Mouse (Mus musculus) ES-CJ7 (cell line): Measurements from ENCODE around the gene Gm7544.
A peak's percentile ranks its signal among the peaks of the same experiment; 100 is the strongest.
"Not testable (repeated sequence)": the region's sequence is repeated elsewhere in the genome, so short reads cannot be mapped to it uniquely, and the experiment has no call there.

Experiments
- DNase-seq: peaks from one replicate; pipeline ENCODE4 v3.0.0; 2011; ENCODE audit warnings: low read depth, low spot score

The Gm7544 gene

DNA sequence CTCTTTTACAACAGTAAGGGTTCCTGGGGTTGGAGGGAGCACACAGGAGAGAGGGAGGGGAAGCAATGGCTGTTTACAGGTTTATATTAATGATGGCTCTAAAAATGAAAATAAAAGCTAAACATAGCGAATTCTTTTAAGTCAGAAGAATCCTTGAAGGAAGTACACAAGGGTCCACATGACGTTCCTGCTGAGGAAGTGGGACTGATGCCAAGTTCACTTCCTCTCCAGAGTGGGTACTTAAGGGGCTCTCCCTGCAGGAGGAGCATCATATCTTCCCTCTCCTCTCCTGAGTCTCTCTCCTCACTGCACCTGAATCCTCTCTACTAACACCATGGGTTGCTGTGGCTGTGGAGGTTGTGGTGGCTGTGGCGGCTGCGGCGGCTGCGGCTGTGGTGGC lies 31.2 kb downstream of the Gm7544 start, which contains the start of gene A030014E15Rik:
A030014E15Rik (plus strand) TSS at position 268 of the 400 bp plus-strand sequence.
- peak; percentile 31 for DNase-seq

GRCm38 (mm10) chr1:82913434-82913833 lies 42.4 kb downstream of the Gm7544 start:
- DNase-seq, result not testable (repeated sequence)

GRCm38 (mm10) chr1:82913025-82913424 lies 42.8 kb downstream of the Gm7544 start, which contains the start of gene A030005L19Rik:
TSS of gene A030005L19Rik (plus strand) at chr1:82913325.
- DNase-seq, result peak; percentile 48

DNA sequence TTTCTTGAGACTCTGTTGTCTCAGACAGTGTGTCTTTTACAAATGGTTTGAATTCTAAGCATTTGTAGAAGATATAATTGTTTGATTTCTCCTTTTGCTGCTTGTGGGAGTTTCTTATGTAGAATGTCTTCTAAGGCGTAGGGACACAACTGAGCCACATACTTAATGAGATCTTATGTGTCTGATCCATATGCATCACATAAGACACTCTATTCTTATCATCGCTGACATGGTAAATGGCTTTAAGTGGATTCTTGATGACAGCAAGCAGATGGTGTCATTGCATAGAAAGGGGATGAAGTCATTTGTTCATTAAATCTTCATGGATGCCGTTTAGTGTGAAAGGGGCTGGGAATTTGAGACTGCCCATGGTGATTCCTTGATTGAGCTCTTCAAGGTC lies 49.9 kb downstream of the Gm7544 start:
- DNase-seq, result no peak
